In genomic region chr10:25029387-25029915, GRCm38 (mm10) we compare ENCODE assay signal across 24 mouse cellular contexts.
DNase-seq lines count a peak whose midpoint lies in the region; ATAC-seq lines count a peak whose summit lies in the region.
"Had no signal": no experiment of that assay in that cellular context is flagged by ENCODE, and none has a peak within 500 bp of the region (broad histone marks: within the 10 kb centered on the region; RNA-seq: fewer than 3 reads in every experiment).

No protein-coding gene starts in this region.

- ATAC-seq in hindbrain, embryonic 12.5 days (ENCODE audit: low FRiP score): peak; percentile 38; the same call in 1 of the 2 replicates
- ATAC-seq in hindbrain, embryonic 14.5 days (ENCODE audit: low FRiP score): no peak
- ATAC-seq: forebrain, embryonic 14.5 days; intestine, postnatal 0 days; midbrain, embryonic 15.5 days had no signal

- DNase-seq in adrenal gland, postnatal 10 days: peak; percentile 37
- no peak for DNase-seq in adrenal gland, adult 18-20 months (ENCODE audit: low spot score in 2 of 2)
- no peak for DNase-seq in hindbrain, embryonic 14.5 days (ENCODE audit: low spot score)
- DNase-seq in ES-CJ7 (ENCODE audit: low read depth, low spot score): peak; percentile 94
- DNase-seq in adrenal gland, postnatal 14 days: peak; percentile 30
- DNase-seq in right cerebral cortex, postnatal 36 days (ENCODE audit: low spot score in 2 of 2): no peak
- no peak for DNase-seq in lung, postnatal 4 days
- DNase-seq: cerebellum, adult 11 months; cerebellum, adult 9-11 months; gastrocnemius, postnatal 36 days; heart, adult 2 months; heart, postnatal 14 days; kidney, postnatal 4 days; thymus, adult 18-20 months; thymus, postnatal 36 days had no signal

- no peaks in the 10 kb centered on the region for H3K36me3 ChIP-seq in hindbrain, embryonic 12.5 days
- H3K36me3 ChIP-seq in hindbrain, embryonic 14.5 days (replicated peaks; ENCODE audit: control insufficient read depth, insufficient read depth): no peaks in the 10 kb centered on the region
- H3K36me3 ChIP-seq: heart, embryonic 13.5 days; limb, embryonic 15.5 days; midbrain, embryonic 15.5 days had no signal

- no peak overlapping the region for H3K9ac ChIP-seq in hindbrain, embryonic 12.5 days
- no peak overlapping the region for H3K9ac ChIP-seq in hindbrain, embryonic 14.5 days
- H3K9ac ChIP-seq: heart, embryonic 13.5 days; limb, embryonic 15.5 days; liver, embryonic 14.5 days; lung, embryonic 14.5 days; midbrain, embryonic 15.5 days had no signal

- no peak overlapping the region for H3K4me3 ChIP-seq in hindbrain, embryonic 12.5 days
- H3K4me3 ChIP-seq in hindbrain, embryonic 14.5 days (replicated peaks; ENCODE audit: low read length): no peak overlapping the region
- H3K4me3 ChIP-seq: heart, adult 2 months; heart, embryonic 13.5 days; limb, embryonic 15.5 days; megakaryocyte, embryonic 14.5 days; midbrain, embryonic 15.5 days had no signal

- 34% methylated on average over 6 of the region's 6 CpGs for WGBS in hindbrain, embryonic 12.5 days
- WGBS in hindbrain, embryonic 14.5 days: 30% methylated on average over 6 of the region's 6 CpGs

- no peak overlapping the region for H3K4me2 ChIP-seq in hindbrain, embryonic 12.5 days (replicated peaks)
- no peak overlapping the region for H3K4me2 ChIP-seq in hindbrain, embryonic 14.5 days (replicated peaks)
- H3K4me2 ChIP-seq: heart, embryonic 13.5 days; limb, embryonic 15.5 days; lung, embryonic 14.5 days; midbrain, embryonic 15.5 days had no signal

- peaks cover 4% of the 10 kb centered on the region for H3K4me1 ChIP-seq in hindbrain, embryonic 12.5 days
- 0 out of 2 replicates have a peak, but pooled peaks cover 3% of the 10 kb centered on the region for H3K4me1 ChIP-seq in hindbrain, embryonic 14.5 days (replicated peaks; ENCODE audit: control insufficient read depth, insufficient read depth, low read length)
- H3K4me1 ChIP-seq: heart, embryonic 13.5 days; limb, embryonic 15.5 days; megakaryocyte, embryonic 14.5 days; midbrain, embryonic 15.5 days had no signal

- H3K27me3 ChIP-seq in hindbrain, embryonic 12.5 days: no peaks in the 10 kb centered on the region
- H3K27me3 ChIP-seq in hindbrain, embryonic 14.5 days (ENCODE audit: control insufficient read depth, insufficient read depth, low read length): no peaks in the 10 kb centered on the region
- H3K27me3 ChIP-seq: heart, embryonic 13.5 days; limb, embryonic 15.5 days; megakaryocyte, embryonic 14.5 days; midbrain, embryonic 15.5 days had no signal

- peaks cover 3% of the 10 kb centered on the region; the same call in 1 of the 2 replicates for H3K9me3 ChIP-seq in hindbrain, embryonic 12.5 days (replicated peaks)
- 0 out of 2 replicates have a peak, but pooled peaks cover 3% of the 10 kb centered on the region for H3K9me3 ChIP-seq in hindbrain, embryonic 14.5 days (ENCODE audit: control insufficient read depth, low read length)
- H3K9me3 ChIP-seq: limb, embryonic 15.5 days; midbrain, embryonic 15.5 days had no signal

- H3K27ac ChIP-seq in hindbrain, embryonic 12.5 days: no peak overlapping the region
- H3K27ac ChIP-seq in hindbrain, embryonic 14.5 days: no peak overlapping the region
- H3K27ac ChIP-seq: heart, adult 2 months; heart, embryonic 13.5 days; limb, embryonic 15.5 days; liver, embryonic 14.5 days; midbrain, embryonic 15.5 days had no signal

Comparison
In these comparisons a context has a peak if more than half of its experiments do, and no peak if none do; other contexts are left out.
1. DNase-seq: peak in adrenal gland, postnatal 10 days (single experiment), ES-CJ7 (single experiment) and adrenal gland, postnatal 14 days (single experiment); none in adrenal gland, adult 18-20 months (0 of 2), hindbrain, embryonic 14.5 days (single experiment), right cerebral cortex, postnatal 36 days (0 of 2) and lung, postnatal 4 days (0 of 2).